Mouse (Mus musculus) lung, postnatal 25 days (tissue): ENCODE data around the gene Arl15.

Experiments
- DNase-seq: peaks from one replicate; pipeline ENCODE4 v3.0.0; 2022; ENCODE audit warnings: low spot score

Arl15 gene

GRCm38 (mm10) chr13:114107499-114107898 is 313.2 kb downstream of the Arl15 start:
- DNase-seq, result no peak

- no peak for DNase-seq
These were observed 315.1 kb downstream of the Arl15 start for GRCm38 (mm10) chr13:114109441-114109840.

DNA sequence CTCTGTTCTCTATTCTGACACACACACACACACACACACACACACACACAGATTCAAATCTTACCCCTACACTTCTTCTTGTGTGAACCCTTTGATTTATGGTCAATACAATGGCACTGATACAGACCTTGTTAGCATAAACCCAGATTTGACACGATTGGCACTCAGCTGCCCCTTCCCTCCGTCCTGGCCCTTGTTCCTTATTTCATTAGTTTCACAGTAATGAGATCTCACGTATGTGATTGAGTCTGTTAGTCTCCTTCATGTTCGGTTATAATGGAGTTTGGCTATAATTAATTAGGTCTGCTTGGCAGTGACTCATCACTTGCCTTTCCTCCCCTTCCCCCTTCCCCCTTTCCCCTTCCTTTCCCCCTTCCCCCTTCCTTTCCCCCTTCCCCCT is 315.5 kb downstream of the Arl15 start:
- no peak for DNase-seq

DNA sequence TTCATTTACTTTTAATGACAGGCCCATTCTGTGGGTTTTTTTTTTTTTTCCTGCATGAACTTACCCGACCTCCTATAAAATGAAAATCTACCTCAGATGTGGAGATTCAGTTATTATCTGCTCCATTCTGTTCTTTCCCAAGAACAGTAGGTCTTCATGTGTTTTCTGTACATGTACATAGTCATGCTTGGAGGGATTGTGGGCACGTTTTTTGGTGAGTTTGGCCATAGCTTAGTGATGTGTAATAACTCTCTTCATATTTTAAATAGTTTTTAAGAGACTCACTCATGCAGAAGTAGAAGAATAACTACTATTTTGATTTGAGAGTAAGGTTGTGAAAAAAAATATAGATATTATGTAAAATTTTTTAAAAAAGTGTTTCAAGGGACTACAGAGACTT is 319.2 kb downstream of the Arl15 start:
- DNase-seq, result no peak

DNA sequence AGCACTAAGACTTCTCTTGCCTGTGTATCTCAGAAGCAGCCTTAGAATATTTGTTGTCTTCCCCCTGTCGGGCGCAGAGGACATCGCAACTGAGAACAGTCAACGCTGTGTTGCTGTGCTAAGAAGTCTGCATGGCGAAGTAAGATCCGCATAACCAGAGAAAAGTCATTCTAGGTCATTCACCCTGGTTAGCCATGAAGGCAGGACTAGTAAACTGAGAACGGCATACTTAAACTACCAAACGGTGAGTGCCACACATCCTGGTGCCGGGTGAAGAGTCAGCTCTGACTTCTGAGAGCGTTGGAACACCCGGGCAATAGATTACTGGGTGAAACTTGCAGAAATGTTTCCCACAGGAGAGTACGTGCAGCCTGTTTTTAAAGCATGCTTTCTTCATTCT is 320.3 kb downstream of the Arl15 start:
- DNase-seq, result no peak

DNA sequence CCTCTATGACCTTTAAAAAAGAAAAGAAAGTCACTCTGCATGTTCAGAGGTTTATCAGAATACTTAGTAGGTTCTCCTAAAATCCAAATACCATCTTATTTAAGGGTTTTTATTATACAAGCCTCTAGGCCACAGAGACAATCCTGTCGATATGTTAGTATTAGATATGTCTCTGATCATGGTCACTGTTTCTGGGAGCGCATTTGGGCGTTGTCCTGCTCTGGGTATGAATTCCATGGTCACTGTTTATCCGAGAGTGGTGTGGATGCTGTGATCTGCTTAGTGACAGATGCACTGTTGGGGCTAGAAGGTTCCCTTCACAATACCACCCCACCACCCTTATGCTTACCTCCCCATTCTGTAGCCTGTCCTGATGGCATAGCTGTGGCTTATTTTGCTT is 320.8 kb downstream of the Arl15 start:
- DNase-seq, result no peak

DNA sequence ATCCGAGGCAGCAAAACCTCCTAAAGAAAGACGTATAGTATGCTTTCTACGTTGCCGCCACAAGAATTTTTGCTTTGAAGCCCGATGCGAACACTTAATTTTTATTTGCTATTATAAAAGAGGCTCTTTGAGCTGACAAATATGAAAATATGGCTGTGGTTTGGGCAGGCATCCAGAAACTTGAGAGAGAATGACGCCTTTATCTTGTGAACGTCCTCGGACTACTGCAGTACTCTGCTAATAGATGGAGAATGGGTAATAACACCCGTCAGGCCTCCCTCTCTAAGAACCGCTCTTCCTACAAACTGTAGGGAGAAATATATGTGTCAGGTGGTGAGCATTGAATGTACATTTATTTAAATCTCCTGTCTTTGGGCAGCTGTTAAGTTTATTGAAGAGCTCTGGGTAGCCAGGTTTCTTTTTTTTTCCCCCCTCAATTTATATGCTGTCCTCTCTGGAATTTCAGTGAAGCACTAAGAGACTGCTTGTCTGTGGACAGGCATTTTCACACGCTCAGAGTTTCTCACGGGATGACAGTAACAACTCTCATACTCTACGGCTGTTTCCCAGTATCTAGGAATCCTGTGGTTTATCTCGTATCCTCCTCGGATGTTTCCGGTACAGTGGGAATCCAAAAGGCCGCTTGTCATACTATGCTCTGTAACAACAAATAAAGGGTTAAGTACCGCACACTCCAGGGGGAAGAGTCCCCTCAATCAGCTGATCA is 324.0 kb downstream of the Arl15 start:
- no peak for DNase-seq

DNA sequence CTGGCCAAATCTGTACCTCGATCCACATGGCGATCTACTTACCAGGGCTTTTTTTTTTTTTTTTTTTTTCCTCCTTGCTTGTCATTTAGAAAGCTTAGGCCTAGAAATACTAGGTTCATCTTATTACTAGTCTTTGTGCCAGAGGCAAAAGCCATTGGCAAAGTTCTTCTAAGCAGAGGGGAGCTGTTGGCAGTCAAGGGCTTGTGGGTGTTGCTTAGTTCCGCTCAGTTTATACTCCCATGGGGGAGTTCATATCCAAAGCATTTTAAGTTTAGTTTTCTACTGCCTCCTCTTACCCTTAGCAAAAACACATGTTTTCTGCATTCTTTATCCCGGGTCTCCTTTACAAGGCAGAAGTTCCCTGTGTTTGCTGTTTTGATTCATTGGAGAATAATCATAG is 325.5 kb downstream of the Arl15 start:
- no peak for DNase-seq

DNA sequence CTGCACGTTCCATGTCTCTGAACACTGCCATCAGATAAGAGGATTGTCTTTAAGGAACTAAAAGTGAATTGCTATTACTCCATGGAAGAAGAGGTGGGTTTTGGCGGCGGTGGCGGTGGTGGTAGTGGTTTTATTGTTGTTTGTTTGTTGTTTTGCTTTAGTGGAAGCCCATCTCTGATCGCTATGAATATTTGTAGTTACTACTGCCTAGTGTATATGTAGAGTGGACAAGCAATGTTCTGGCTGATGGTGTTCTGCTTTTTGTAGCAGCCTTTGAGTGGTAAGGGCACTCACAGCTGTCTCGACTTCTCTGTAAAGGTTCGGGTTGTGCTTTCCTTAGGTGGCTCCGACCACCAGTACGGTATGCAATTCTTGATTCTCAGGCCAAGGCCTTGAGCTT is 327.3 kb downstream of the Arl15 start:
- no peak for DNase-seq

DNA sequence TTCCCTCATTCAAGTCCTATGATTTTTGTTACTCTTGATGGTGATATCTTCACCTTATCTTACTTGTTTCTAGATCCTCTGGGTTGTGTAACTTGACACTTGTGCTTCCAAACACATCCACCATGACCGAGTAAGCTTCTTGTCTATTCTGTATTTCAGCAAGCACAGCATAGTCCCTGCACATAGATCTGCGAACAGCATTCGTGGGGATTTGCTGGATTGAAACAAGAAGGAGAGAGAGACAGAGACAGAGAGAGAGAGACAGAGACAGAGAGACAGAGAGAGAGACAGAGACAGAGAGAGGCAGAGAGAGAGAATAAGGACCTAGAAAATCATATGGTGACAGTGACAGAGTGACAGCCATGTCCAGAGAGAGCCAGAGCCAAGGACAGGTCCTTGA is 329.1 kb downstream of the Arl15 start:
- no peak for DNase-seq

DNA sequence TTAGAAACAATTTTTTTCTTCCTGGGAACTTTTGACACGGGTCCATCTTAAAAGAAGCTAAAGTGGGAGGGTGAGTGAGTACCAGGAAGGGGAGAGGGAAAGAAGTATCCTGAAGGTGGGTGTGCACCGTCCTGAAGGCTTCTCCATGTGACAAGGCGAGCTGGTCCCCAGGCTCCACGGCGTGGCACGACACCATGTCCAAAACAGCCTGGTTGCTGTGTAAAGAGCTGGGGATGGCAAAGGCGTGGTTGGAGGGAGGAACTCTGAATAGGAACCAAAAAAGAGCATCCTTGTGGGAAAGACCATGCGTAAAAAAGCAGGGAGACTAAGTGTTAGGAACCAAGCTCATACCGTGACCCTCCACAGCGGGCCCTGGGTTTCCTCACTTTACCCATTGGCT is 330.1 kb downstream of the Arl15 start:
- DNase-seq, result no peak

DNA sequence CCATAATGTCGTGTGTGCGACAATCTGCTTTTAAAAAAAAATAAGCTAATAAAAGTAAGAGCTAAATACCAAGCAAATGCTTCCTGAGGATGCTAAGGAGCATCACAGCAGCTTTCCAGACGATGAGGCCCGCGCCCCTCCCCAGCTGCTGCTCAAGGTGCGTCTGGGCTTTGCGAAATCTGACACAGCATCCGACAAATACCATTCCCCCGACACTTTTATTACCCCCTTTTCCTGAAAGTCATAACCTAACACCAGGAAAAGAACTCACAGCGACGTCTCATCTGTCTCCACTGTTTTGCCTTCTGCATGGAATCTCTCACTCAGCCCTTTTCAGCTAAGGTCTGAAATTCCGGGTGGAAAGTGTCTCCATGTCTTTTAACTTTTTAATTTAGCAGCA is 330.7 kb downstream of the Arl15 start:
- DNase-seq, result no peak

- no peak for DNase-seq
These were observed 334.1 kb downstream of the Arl15 start for GRCm38 (mm10) chr13:114128366-114128765.

- no peak for DNase-seq
These were observed 335.7 kb downstream of the Arl15 start for GRCm38 (mm10) chr13:114129986-114130385.

DNA sequence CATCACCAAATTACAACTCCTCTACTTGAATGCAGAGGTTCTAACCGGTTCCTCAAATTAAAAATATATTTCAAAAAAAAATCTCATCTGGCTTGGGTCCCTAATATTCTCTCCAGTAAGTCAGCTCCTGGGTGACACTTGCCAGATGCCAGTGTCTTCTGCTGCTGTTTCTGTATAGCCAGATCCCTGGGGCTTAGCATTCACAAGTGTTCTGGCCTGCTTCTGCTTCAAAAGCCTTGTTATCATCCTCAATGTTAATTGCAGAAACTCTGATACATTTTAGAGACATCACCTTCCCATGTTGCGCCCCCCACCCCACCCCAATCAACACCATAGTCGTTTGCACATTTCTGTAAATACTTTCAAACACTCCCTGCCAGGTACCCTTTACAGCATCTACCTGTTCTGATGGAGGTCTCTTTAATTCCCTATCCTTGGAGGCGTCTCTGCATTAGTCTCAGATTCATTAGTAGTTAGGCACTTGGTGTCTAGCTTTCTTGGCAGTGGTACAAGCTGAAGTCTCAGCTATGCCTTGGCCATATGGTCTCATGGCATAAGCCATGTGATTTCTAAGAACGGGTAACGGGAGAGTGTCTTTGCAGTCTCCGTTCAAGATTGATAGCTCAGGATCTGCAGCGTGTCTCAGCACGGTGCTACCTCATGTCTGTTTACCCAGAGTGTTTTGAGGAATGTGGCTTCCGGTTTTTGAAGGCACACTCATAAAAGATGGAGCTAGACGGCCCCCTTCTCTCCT is 336.4 kb downstream of the Arl15 start:
- no peak for DNase-seq

DNA sequence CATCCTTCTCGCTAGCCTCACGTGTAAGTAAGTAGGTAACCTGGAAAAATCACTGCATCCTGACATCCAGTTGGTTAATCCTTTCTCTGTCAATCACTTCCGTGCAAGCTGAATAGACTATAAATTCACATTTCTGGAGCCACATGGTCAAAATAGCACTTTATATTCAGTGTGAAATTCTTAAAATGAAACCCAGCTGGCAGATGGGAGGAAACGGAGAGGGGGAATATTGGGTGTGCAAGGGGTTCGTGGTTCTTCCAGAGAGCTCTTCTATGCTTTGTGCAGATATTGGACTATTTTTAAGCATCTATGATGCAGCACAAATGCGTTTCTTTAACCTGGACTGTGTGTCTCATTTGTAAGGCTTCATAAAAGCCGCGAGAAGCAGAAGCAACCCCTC is 344.6 kb downstream of the Arl15 start:
- no peak for DNase-seq

DNA sequence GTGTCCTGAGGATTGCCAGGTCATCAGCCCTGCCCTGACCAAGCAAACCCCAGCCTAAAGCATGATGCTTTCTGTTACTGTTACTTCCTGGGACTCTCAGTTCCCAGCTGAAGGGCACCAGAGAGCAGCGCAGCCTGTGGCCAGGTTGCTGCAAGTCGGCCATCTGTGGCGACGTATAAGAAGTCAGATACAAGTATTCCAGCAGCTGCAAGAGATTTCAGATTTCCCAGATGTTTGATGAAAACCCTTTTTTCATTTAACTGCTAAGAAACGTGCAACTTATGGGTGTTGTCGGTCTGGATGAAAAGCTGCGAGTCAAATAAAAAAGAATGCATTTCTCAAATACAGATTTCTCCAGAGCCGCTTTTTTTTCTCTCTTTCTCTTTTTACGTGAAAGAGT is 345.3 kb downstream of the Arl15 start:
- DNase-seq, result no peak

- DNase-seq, result no peak
These were observed 348.5 kb downstream of the Arl15 start for GRCm38 (mm10) chr13:114142826-114143225.

GRCm38 (mm10) chr13:114143247-114143646 is 348.9 kb downstream of the Arl15 start:
- DNase-seq, result no peak

GRCm38 (mm10) chr13:114144052-114145046 is 350.0 kb downstream of the Arl15 start:
- no peak for DNase-seq

DNA sequence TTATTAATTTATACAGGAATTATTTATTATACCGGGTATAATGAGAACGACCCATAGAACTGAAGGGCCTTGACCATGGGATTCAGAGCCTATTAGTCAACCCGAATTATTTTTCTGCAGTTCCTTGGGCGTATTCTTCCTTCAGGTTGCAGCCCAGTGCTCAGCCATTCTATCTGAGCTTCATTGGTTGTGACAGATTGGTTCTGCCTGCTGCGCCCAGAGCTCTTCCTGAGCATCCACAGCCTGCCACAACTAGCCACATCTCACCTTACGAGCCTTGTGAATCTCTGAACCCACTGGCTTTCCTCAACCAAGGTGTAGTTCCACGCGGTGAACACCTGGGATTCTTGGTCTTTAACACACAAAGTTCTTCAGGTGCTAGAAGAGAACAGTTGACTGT is 350.9 kb downstream of the Arl15 start:
- DNase-seq, result no peak

DNA sequence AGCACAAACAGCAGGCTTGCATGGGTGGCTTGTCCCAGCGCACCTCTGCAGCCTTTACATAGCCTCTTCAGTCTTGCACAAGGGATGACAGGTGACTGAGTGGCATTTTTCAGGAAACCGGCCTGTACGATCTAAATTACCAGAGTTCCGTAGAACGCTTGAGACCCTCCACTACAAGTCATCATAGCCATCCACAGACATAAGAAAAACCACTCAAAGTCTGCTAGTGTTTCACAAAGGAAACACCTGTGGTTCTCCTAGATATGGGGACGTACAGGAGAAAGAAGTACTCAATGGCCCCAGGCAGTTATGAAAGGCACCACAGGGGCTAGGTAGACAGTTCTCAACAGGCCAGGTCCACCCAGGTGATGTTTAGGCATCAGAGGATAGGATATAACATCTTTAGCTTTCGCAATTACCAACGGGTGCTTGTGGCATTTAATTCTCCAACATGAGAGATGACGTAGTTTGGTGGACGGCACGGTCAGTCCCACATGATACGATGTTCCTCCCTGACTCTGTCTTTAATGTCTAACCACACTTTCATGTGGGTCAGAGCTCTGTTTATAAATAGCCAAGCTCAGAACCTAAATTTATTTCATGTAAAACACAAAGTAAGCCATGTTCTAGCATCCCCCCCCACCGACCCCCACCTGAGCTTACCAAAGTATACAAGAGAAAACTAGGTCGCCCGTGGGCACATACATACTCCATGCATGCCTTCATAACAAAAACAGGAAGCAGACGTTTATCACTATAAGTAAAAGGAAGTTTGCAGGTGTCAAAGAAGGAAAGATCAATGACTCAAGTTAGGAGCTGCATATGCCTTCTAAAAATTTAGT is 356.8 kb downstream of the Arl15 start:
- DNase-seq, result no peak
